Mouse (Mus musculus): ENCODE data around the gene Hs3st5. TPM values are rescaled to one million over a fixed set of nuclear protein-coding genes. Genes with fewer than 3 reads are reported as not detected.
"Not testable (repeated sequence)": the region's sequence is repeated elsewhere in the genome, so short reads cannot be mapped to it uniquely, and the experiment has no call there.

The Hs3st5 gene
- 1 to 10 TPM; 2.9 to 4.4 TPM for total RNA-seq (2021)
- long read RNA-seq, experiment 1, partial matches to known transcripts = 0 of 1 reads
- long read RNA-seq, experiment 1, other reads (novel, unspliced or antisense) = 1 of 1 reads
- long read RNA-seq, experiment 2, partial matches to known transcripts = 2 of 10 reads
- long read RNA-seq, experiment 2, other reads (novel, unspliced or antisense) = 4 of 10 reads

GRCm38 (mm10) chr10:36506727-36507555 is at the start of gene Hs3st5:
Gene Hs3st5 (plus strand): TSS chr10:36506814.
- peak; percentile 5 to 20 for DNase-seq (ENCODE audit: low spot score in 2 of 2)

- DNase-seq (ENCODE audit: low spot score in 2 of 2) = no peak
These were observed 38.0 kb upstream of the Hs3st5 start for GRCm38 (mm10) chr10:36468664-36469063.

GRCm38 (mm10) chr10:36471135-36471534 is 35.5 kb upstream of the Hs3st5 start:
- no peak for DNase-seq (ENCODE audit: low spot score in 2 of 2)

GRCm38 (mm10) chr10:36474834-36475233 is 31.8 kb upstream of the Hs3st5 start:
- DNase-seq (ENCODE audit: low spot score in 2 of 2) = no peak

- DNase-seq (ENCODE audit: low spot score in 2 of 2) = no peak
These were observed 29.1 kb upstream of the Hs3st5 start for GRCm38 (mm10) chr10:36477543-36477942.

GRCm38 (mm10) chr10:36483362-36483761 is 23.3 kb upstream of the Hs3st5 start:
- no peak for DNase-seq (ENCODE audit: low spot score in 2 of 2)

- DNase-seq (ENCODE audit: low spot score in 2 of 2) = no peak
These were observed 22.6 kb upstream of the Hs3st5 start for GRCm38 (mm10) chr10:36484011-36484410.

GRCm38 (mm10) chr10:36484728-36485300 is 21.8 kb upstream of the Hs3st5 start:
- DNase-seq (ENCODE audit: low spot score in 2 of 2) = no peak

- no peak for DNase-seq (ENCODE audit: low spot score in 2 of 2)
These were observed 13.0 kb upstream of the Hs3st5 start for GRCm38 (mm10) chr10:36493566-36493965.

GRCm38 (mm10) chr10:36499713-36500112 is 6.9 kb upstream of the Hs3st5 start:
- no peak for DNase-seq (ENCODE audit: low spot score in 2 of 2)

GRCm38 (mm10) chr10:36506033-36506726 is 434 bp upstream of the Hs3st5 start:
- DNase-seq (ENCODE audit: low spot score in 2 of 2) = no peak

GRCm38 (mm10) chr10:36507556-36507870 is 899 bp downstream of the Hs3st5 start:
- no peak for DNase-seq (ENCODE audit: low spot score in 2 of 2)

- no peak for DNase-seq (ENCODE audit: low spot score in 2 of 2)
These were observed 1.5 kb downstream of the Hs3st5 start for GRCm38 (mm10) chr10:36507991-36508546.

- no peak for DNase-seq (ENCODE audit: low spot score in 2 of 2)
These were observed 2.9 kb downstream of the Hs3st5 start for GRCm38 (mm10) chr10:36509477-36509876.

GRCm38 (mm10) chr10:36523881-36524280 is 17.3 kb downstream of the Hs3st5 start:
- DNase-seq (ENCODE audit: low spot score in 2 of 2) = no peak

- DNase-seq (ENCODE audit: low spot score in 2 of 2) = no peak
These were observed 27.2 kb downstream of the Hs3st5 start for GRCm38 (mm10) chr10:36533633-36534335.

- DNase-seq (ENCODE audit: low spot score in 2 of 2) = no peak
These were observed 40.0 kb downstream of the Hs3st5 start for GRCm38 (mm10) chr10:36546622-36547021.

GRCm38 (mm10) chr10:36547713-36548112 is 41.1 kb downstream of the Hs3st5 start:
- DNase-seq (ENCODE audit: low spot score in 2 of 2) = not testable (repeated sequence)

- no peak for DNase-seq (ENCODE audit: low spot score in 2 of 2)
These were observed 47.4 kb downstream of the Hs3st5 start for GRCm38 (mm10) chr10:36554057-36554456.

- DNase-seq (ENCODE audit: low spot score in 2 of 2) = no peak
These were observed 48.6 kb downstream of the Hs3st5 start for GRCm38 (mm10) chr10:36554941-36555888.
